Mouse (Mus musculus) megakaryocyte, adult 5-6 weeks (primary cell): ENCODE measurements around the gene Yif1b. TPM values are rescaled to one million over a fixed set of nuclear protein-coding genes. Genes with fewer than 3 reads are reported as not detected.
A peak's percentile ranks its signal among the peaks of the same experiment; 100 is the strongest.

Experiments
- ATAC-seq: 2 replicates; pipeline ENCODE4 v1.8.0; 2016; ENCODE audit warnings: mild to moderate bottlenecking, inconsistent platforms; ENCODE audit not compliant: poor library complexity, severe bottlenecking
- total RNA-seq, 2 experiments: library from RNA; stranded (forward) in 1 of 2; stranded (reverse) in 1 of 2; fragments of 153-499, 151-499 nt in 1 of 2; fragments of 221-1000, 200-1000 nt in 1 of 2; gene quantifications; 2 replicates each; pipeline versions ENCODE4 v1.2.3 to v1.2.4; 2015 to 2017

The Yif1b gene
- total RNA-seq, 2 experiments from 2014 or later: 21.8 to 36.2 TPM

DNA sequence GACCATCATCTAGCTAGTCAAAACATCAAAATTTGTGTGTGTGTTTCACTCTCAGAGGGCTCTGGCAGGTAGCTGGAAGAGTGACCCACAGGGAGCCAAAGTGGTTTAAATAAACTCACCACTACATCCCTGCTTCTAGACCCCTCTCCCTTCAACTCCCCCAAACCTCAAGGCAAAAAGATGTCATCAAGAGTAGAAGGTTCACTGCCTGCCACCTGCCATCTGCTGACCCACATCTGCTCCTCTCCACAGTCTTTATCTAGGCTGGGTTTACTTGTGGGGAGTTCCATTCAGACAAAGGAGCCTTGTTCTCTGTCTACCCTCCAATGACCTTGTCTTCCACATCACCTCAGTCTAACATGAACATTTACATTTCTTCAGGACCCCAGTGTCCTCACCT is 41.1 kb downstream of the Yif1b start:
- no peak for ATAC-seq

DNA sequence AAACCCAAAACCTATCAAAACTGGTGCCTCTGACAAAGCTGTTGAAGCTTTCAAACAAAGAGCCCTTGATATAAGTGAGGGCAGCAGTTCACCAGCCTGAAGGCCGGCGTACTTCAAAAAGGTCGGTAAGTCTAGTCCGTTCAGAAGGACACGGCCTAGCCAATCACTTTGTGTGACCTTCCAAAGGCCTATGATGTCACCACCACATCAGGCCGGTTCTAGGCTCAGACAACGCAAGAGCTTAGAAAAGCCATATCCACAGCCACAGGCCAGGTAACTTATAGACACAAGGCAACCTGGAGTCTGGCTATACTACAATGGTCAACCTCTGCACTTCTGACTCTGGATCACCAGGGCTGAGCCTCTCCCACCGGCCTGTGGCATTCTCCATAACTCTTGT is 41.8 kb downstream of the Yif1b start:
- ATAC-seq: no peak

DNA sequence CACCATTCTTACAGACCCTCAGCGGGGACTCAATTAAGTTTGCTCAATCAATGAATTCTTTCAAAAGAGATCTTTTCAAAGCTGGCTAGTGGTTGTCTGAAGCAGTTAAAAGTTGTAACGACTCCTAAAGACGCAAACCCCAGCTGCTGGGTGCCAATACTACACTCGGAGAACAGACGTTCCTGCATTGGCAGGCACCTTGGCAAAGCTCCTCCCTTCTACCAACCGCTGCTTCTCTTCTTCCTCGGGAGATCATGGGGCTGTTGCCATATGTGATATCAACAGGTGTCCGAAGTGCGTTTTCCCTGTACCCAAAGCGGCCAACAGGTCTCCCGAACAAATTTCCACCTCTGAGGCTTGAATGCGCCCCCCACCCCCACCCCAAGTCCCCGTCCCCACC is 42.7 kb downstream of the Yif1b start:
- no peak for ATAC-seq

DNA sequence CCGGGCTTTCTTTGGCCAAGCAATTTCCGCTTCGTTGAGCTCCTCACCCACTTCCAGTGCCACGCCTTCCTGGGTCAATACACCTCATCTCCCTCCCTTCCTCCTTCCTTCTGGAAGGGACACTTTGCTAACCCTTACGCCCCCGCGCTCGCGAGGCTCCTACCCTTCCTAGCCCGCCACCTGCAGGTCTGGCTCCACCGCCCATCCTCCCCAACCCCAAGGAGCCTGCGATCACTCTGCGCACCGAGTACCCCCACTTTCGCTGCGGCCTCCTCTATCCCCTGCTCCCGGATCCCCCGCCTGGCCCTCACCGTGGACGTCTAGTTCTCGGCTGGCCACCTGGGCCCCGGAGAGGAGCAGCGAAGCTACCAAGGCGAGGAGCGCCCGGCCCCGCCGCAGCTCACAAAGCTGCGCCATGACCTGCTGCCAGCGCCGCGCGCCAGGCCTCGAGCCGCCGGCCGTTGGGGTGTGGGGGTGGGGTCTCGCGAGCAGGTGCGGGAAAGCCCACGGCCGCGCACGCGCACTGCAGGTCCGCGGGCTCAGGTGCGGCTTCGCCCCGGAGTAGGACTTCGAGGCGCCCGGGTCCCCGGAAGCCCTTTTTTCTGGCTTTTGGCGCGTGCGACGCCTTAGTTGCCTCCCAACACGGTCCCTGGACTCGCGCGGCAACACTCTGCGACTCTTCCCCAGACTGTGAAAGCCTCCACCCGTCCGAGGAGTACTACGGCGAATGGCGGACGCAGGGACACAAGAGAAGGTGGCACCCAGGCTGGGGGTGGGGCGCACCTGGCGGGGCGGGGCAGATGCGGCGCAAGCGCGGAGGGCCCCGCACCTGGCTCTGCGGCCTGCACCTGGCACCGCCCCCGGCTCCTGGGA is 43.3 kb downstream of the Yif1b start, which contains the start of gene Spint2:
TSS of gene Spint2 (minus strand) at position 712 of the 873 bp plus-strand sequence.
- peak; percentile 88 for ATAC-seq

- ATAC-seq: peak; percentile 4; the same call in 1 of the 2 replicates
Measured at GRCm38 (mm10) chr7:29282074-29282554, 44.0 kb downstream of the Yif1b start.

DNA sequence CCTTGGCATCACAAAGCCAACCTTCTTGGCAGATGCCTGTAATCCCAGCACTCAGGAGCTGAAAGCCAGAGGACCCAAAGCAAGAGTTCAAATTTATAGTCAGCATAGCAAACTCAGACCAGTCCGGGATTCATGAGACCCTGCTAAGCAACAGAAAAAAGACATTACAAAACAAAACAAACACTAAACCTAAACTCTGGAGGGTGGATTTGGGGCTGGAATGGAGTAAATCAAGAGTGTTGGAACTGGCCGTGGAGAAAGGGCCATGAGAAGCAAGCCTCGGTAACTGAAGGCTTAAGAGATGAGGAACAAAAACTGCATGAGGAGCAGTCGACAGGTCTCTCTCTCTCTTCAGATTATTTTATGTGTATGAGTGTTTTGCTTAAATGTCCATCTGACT is 45.7 kb downstream of the Yif1b start:
- no peak for ATAC-seq

GRCm38 (mm10) chr7:29284523-29284922 is 46.4 kb downstream of the Yif1b start:
- no peak for ATAC-seq

DNA sequence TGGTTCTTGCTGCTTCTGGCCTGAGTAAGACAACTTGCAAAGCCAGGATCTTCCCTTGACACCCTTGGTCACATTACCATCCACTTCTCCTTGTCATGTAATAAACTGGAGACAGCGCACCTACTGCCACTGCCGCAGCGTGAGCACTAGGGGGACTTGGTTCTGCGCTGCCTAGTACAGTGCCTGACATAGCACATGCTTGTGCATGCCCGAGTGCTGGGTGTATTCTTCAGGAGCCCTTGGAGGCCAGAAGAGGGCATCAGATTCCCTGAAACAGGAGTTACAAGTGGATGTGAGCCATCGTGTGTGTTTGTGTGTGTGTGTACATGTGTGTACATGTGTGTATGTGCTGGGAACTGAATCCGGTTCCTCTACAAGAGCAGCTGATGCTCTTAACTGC is 49.4 kb downstream of the Yif1b start:
- no peak for ATAC-seq

DNA sequence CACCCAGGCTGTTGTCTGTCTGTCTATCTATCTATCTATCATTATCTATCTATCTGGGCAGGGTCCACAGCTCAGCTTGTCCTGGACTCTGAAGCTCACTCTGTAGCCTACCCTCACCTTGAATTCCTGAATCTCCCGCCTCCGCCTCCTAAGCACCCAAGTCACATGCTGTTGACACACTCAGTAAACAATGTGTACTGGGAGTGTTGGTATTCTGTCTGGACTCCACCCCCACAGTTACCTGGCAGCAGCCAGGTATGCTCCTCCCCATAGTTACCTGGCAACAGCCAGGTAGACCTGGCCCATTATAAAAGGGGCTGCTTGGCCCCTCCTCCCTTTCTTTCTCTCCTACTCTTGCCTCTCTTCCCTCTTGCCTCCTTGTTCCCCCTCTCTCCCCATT is 50.0 kb downstream of the Yif1b start:
- no peak for ATAC-seq

DNA sequence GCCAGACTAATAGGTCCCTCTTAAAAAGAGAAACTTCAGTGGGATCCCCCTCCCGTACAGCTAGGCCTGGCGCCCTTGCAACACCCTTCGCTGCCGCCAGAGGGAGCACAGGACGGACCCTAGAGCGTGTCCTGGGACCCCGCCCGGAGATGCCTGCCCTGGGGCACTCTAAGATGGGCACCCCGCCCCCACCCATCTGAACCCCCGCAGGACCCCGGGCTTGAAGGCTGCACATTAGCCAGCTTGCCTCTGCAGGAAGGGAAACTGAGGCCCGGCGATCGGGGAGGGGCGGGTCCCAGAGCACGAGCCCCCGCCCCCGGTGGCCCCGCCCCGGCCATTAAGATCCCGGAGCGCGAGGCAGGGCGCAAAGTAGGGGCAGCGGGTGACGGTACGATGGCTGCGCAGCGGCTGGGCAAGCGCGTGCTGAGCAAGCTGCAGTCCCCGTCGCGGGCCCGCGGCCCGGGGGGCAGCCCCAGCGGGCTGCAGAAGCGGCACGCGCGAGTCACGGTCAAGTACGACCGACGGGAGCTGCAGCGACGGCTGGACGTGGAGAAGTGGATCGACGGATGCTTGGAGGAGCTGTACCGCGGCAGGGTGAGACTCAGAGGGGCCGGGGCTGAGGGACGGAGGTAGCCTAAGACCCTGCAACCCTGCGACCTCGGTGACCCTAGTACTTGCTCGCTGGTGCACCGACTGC is 51.0 kb downstream of the Yif1b start, which contains the start of gene Ppp1r14a:
TSS of gene Ppp1r14a (plus strand) at position 367 of the 697 bp plus-strand sequence.
- peak; percentile 76 for ATAC-seq

GRCm38 (mm10) chr7:29289856-29290255 is 51.7 kb downstream of the Yif1b start:
- ATAC-seq: no peak

GRCm38 (mm10) chr7:29290691-29291485 is 52.8 kb downstream of the Yif1b start:
- ATAC-seq: no peak

- no peak for ATAC-seq
Measured at GRCm38 (mm10) chr7:29291616-29292457, 53.7 kb downstream of the Yif1b start.

DNA sequence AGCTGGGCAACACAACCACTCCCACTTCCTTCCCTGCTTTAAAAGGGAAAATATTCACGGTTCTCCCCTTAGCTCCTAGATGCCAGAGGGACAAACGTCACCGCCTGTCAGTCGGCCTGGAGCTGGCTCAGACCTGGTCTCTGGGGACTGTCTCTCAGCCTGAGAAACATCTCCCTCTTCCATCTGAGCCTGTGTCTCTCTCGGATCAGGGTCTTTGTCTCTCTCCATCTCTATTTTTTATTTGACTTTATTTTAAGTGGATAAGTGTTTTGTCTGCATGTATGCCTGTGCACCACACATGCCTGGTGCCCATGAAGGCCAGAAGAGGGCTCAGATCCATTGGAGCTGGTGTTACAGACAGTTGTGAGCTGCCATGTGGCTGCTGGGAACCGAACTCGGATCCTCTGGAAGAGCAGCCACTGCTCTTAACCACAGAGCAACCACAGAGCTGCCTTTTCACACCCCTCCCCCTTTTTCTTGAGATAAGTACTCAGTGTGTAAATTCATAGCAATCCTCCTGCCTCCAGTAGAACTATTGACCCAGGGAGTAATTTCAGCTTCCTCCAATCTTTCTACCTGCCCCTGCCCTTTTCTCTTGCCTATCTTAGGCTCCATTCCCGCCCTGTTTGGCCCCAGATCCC is 54.4 kb downstream of the Yif1b start:
- no peak for ATAC-seq

- no peak for ATAC-seq
Measured at GRCm38 (mm10) chr7:29293131-29294065, 55.3 kb downstream of the Yif1b start.

GRCm38 (mm10) chr7:29294111-29294761 is 56.1 kb downstream of the Yif1b start:
- peak; percentile 24; the same call in 1 of the 2 replicates for ATAC-seq

DNA sequence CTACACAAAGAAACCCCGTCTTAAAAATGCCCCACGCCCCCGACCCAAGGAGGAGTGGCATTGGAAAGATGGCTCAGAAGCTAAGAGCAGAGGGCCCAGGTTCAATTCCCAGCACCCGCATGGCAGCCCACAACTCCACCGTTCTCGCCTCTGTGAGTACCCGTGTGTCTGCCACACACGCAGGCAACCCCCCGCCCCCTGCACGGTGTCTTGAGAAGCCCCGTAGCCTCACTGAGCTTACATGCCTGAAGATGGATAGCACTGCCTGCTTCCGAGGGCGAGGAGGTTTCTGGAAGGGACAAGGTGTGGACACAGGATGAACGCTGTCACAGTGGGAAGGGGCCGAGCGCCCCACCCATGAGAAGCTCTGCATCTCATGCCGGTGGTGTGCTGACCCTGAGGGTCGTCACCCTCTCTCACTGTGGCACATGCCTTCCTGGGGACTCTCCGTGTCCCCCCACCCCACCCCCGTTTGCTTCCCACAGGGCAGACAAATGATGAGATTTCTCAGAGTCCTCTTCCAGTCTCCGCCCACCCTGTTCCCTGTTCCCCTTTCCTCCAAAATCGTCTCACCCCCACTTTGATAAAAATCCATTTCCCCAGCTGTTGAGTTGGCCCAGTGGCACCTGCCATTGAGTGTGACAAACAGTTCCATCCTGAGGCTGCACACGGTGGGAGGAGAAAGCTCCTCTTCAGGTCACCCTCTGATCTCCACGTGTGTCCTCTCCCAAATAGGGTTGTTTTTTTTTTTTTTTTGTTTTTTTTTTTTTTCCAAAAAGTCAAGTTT is 57.9 kb downstream of the Yif1b start:
- ATAC-seq: no peak
